Mouse (Mus musculus) right cerebral cortex, adult 2 months (tissue): ENCODE results near the gene Trpm1.

ENCODE experiments used
- DNase-seq, 2 experiments: peaks; one replicate each; pipeline ENCODE4 v3.0.0; 2021 to 2022; ENCODE audit warnings: low spot score in 2 of 2

The Trpm1 gene

DNA sequence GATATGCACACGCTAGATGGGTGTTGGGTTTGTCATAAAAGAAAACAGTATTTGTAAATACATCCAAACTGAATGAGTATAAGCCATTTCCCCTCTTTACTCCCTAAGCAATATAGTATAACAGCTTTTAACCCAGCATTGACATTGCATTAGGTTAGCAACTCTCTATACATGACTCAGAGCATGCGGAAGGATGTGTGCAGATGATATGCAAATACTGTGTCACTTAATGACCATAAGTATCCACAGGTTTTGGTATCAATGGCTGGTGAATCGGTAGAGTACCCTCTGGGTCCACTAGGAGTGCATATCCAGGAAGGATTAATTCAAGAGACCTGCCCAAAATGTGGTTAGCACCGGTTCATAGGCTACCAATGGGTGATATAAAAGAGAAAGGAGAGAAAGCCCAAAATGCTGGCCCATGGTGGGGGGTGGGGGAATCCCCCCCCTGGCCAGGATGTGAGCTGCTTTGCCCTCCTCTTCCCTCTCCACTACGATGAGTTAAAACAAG is 80.7 kb downstream of the Trpm1 start:
- DNase-seq: no peak

DNA sequence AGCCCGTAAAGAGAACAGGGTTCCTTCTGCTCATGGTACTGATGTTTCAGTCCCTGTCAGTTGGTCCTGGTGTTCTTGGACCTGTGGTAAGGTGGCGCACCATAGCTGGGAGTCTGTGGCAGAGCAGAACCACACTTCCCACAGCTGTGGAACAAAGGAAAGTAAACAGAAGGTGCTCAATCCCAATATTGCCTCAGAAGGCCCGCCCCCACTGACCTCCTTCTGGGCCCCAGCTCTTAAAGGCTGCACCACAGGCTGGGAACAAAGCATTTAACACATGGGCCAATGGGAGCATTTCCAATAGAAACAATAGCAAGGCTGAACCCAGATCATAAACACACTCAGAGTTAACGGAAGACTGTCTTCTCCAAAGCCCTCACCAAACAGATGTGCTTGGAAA is 82.9 kb downstream of the Trpm1 start:
- DNase-seq: no peak

DNA sequence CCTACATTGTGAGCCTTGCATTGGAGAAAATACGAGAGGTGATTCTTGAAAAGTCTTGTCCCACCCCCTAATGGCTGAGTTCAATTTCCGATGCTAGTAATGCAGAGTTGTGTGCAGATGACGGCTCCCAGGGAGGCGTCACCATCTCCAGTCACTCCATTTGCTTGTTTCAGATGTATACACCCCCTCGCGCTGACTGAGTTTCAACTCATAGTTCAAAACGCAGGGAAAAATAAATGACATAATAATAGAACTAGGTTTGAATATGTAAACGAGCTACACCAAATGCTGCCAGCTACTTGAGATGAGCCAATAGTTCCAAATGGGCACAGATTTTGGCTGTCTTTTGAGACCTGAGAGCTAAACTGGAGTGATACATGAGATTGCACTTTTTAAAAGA is 84.1 kb downstream of the Trpm1 start:
- no peak for DNase-seq

DNA sequence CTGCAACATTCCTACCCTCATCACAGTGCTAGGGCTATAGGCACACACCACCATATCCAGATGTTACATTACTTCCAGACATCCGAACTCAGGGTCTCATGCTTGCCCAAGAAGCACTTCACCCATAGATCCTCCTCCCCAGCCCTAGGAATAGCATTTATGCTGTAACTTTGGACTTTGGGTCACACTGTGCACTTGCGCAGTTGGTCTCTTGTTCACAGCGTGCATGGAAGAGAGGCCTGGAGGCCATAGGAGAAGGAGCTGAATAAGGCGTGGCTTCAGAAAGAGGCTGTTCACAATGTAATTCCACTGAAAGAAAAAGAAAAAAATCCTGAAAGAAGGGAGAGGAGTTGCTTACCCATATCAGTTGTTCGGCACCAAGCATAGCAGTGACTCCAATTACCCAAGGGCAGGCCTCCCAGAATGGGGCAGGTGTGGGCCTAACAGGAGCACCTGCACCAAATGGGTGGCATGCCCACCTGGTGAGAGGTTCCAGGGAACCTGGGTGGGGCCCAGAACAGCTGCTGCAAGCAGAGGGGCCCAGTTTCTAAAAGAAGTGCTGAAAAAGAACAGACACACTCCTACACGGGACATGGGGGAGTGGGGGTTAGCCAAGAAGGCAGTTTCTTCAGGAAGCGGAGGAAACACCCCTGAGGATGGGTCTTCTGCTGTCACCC is 84.9 kb downstream of the Trpm1 start:
- DNase-seq: no peak

DNA sequence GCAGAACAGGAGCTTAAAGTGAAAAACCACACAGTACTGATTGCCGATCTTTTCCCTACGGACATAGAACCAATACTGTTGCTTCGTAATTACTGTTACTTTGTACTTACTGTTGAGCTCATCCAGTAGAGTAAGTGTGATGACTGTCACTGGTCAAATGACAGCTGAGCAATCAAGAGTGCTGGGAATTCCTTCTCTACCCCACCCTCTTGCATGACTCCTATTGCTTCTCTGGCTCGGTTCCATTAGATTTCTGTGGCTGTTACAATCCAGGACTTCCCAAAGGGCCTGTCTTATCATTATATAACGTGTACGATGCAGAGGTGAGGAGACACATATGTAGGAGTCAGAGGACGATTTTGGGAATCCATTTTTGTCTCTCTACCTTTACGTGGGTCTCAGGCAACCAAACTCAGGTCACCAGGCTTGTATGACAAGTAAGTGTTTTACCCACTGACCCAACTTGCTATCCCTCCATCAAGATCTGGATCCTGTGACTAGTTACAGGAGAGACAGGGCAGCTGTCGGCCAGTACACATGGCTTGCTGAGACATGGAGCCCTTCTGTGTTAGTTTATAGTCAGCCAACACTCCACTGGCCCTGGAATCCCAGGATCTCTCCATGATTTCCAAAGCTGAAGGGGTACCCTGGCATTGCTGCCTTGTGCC is 85.6 kb downstream of the Trpm1 start:
- DNase-seq: no peak

DNA sequence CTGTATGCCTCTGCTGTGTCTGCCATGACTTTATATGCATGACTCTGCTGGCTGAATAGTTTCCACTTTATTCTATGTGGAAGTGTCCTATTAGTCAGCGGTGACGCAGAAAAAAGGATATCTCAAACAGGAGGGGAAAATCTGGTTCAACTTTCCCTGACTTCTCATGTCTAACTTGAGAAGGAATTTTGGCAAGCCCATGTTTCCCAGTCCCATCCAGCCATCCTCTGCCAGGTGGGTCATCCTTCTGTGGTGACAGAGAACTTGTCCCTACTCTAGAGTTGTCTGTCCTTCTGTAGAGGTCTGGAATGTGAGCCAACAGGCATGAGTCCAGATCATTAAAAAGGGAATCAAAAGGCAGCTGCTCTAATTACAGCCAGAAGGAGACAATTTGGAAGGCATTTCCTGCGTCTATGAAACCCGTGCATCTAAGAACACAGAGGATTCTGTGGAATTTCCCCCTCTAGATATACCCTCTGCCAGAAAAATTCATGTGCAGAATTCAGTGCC is 86.2 kb downstream of the Trpm1 start:
- DNase-seq: no peak

DNA sequence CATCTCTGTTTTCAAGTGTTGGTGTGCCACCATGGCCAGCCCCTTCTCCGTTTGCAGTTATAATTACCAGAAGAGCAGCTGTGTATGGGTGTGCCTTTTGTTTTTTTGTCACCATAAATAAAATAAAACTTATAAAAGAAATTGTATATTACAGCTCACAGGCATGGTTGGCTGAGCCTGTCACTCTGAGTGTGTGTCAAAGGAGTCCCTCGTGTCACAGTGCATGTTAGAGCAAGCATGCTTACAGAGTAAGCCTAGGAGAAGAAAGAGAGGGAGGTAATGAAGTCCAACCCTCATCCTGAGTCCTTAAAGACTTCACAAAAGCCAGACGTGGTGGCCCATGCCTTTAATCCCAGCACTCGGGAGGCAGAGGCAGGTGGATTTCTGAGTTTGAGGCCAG is 88.8 kb downstream of the Trpm1 start:
- no peak for DNase-seq

DNA sequence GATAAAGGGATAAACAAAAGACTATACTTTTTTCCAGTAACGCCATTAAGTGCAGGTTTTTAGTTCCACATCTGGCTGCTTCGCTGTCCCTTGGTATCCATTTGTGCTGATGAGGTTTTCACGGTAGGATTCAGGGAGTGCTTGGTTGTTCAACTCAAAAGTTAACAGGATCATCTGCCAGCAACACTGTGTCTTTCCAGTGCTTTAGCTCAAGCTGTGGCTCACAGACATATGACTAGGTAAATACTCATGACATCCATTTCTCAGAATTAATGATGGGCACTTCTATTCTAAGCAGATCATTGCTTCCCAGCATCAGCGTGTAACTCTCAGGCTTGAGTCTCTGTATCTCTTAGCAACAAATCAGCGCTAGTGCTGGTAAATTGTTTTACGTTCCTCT is 90.7 kb downstream of the Trpm1 start:
- DNase-seq: no peak

DNA sequence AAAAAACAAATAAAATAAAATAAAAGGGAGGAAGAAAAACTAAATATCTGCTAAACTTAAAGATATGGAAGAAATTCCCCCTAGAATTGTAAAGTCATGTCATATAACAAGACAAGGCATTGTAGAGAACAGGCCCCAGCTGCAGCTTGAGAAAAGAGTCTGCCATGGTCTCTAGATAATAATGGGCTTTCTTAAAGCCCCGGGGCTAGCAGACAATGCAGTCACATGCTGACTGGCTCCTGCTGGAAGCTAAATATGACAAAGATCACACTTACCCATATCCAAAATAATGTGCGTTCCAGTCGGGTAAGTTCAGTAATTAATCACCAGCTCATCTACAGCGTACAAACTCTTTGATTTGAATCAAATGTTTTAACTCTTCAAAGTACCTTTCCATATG is 93.1 kb downstream of the Trpm1 start:
- no peak for DNase-seq

DNA sequence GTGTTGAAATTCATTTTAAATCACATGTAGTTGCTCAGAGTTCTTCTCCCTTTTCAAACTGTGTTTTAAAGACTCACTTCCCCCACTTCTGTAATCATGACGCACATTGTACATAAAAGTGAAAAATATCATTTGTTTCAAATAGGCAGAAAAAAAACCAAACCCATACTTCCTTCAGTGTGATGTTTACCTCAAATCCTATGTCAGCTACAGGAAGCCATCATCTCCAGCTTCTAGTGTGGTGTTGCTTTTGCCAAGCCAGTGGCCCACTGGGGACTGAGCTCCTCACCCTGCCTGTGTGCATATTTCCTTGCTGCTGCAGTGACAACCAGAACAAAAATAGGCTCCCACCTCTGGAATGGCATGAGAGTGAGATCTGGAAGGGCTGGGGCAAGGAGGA is 94.7 kb downstream of the Trpm1 start:
- DNase-seq: no peak

DNA sequence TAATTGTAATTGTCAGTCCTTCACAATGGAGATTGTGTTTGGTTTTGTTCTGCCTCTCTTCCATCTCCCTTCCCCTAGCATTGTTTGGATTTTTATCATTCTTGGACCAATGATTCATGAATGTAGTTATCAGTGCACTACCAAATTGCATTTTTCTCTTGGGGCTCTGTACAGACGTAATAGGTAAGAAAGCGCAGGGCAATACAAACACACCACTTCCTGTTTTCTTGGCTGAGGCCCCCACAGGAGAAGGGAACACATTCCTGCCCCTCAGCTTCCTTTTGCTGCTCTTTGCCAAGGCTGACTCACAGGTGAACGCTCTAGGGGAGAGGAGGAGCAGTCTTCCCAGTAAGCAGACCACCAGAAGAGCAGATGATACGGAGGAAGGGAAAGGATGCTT is 96.1 kb downstream of the Trpm1 start:
- DNase-seq: no peak

DNA sequence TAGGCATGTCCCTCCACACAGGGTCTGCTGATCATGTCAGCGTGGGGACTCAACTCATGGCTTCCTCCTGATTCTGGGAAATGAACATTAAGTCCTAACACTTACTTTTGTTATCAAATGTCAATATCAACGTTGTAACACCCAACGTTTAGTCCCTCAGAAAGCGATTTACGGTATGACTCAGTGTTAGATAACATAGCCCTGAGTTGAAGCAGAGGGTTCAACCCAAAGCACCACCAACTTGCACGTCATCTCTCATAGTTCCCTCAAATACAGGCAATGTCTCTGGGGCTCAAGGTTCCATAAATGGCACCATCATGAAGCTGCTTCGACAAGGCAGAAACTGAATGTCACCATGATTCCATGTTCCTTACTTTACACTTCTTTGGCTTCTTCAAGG is 96.8 kb downstream of the Trpm1 start:
- DNase-seq: no peak

DNA sequence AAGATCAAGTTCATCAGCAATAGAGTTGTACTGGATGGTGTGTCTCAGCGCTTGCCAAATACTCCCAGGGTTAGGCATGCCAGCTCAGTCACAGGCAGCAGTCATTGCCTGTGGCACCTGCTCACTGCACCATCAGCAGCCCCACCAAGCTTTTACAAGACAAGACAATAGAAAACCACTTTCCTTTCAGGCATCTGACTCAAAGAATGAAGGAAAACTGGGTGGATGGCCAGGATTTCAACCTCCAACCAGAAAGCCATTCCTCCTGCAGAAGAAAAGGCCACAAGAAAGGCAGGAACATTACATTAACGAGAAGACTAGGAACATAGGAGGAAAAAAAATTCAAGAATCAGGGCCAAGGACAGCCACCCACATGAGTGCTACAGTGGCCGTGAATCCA is 100.1 kb downstream of the Trpm1 start:
- DNase-seq: no peak

DNA sequence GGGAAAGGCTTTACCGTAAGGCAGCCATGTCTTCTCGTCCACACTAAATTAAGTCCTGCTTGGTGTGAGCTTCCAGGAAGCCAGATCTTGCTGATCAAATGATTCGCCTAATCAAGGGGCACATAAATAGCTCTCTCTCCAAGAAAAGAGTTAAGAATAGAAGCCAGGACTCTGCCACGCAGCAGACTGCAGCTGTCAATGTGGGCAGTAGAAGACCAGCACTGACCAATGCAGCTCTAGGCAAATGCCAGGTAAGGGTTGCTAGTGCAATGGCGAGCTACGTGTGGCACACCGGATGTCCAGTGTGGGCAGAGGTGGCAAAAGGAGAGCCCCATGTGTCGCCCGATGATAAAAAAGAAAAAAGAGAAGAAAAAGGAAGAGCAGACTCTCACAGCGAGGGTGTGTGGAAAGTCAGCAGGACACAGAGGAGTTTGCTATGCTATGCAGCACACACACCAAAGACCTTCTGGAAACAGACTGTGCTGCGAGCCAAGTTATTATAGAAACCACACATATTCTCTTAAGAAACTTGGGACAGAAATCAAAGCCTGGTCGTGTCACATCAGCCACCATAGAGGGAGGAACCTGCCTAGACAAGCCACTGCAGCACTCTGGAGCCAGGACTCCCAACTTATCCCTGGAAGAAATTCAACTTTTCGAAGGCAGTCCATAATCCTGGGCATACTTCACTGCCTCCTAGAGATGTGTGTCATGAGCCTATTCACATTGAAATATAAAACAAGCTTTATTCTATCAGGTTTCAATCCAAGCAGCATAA is 112.1 kb downstream of the Trpm1 start:
- no peak for DNase-seq

DNA sequence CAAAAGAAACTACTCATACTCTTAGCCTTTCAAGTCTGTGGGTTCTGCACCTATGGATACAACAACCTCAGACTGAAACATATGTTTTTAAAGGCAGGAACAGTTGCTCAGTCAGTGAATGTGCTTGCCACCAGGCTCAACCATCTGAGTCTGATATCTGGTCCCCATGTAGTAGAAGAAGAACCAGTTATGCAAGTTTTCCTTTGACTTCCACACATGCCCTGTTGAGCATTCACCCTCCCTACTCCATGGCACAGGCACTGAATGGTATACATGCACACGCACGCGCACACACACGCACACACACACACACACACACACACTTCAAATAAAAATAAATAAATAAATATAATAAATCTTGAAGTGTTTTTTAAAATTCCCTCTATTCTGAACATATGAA is 113.0 kb downstream of the Trpm1 start:
- no peak for DNase-seq

DNA sequence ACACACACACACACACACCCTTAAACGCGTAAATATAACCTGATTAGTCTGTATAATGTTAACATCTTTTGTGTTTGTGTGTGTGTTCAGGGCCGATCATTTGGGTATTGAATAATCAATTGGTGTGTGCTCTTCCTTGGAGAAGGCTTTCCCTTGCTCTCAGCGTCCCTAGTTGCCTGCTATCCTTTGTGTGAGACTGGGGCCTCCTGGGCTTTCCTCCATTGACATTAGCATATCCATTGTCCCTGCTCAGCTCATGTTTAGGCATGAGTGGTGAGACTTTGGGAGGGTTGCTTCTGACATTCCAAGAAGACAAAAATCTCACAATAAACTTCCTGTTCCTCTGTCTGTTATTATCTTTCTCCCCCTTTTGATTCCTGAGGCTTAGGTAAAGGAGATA is 118.3 kb downstream of the Trpm1 start:
- DNase-seq: no peak

DNA sequence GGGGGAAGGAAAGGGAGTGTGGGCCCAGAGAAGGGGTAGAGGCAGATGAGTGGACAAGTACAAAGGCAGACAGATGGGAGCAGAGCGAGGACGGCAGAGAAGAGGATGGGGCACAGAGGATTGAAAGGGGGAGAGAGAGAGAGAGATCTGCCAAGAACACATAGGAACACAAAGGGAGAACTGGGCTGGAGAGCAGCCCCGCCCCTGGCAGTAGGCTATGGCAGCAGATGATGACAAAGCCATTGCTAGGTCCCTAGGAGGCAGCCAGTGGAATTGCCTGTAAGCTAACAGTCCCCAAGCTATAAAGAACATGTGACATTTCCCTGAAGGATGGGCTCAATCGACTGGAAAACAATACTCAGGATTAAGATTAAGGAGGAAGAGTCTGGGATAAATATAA is 121.9 kb downstream of the Trpm1 start:
- no peak for DNase-seq

DNA sequence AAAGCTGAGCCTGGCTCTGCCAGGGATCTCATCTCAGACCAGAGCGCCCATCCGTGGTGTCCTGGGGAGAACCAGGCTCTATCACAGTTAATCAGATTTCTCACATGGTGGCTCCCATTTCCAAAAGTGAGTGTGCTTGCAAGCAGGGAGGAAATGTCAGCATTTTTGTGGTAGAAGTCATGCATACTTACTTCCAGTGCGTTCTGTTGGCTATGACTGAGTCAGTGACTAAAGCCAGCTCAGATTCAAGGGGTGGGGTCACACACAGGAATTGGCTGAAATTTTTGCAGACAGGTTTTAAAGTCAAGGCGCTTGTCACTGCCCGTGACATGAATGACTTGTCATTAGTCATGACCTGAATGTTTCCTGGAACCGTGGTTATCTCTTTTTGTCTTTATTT is 123.3 kb downstream of the Trpm1 start:
- no peak for DNase-seq

DNA sequence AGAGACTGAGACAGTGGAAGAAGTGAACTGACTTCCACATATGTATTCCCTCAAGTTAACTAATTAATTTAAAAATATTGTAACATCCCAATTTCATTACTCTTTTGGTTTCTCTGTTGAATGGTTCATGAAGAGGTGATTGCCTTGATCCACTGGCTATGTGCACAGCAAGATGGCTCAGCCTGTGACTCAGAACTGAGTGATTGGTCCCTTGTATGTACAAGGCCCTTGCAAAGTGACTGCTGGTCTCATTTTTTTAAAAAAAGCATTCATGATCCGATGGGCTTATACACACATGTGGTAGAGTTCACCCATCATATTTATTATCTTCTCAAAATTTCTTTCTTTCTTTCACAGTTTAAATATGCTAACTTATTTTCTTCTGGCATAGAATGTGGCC is 124.9 kb downstream of the Trpm1 start:
- no peak for DNase-seq

DNA sequence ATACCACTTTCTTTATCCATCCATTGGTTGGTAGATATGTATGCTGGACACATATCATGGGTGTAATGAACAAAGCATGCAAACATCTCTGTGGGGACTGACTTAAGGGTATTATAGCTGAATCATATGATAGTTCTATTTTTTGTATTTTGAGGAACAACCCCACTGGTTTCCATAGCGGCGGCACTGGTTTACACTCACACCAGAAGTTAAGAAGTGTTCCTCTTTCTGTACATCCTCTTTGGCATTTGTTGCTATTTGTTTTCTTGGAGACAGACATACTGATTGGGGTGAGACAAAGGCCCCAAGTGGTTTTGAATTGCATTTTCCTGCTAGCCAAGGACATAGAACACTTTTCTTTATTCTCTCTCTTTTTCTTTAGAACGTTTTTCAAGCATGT is 125.9 kb downstream of the Trpm1 start:
- DNase-seq: no peak

DNA sequence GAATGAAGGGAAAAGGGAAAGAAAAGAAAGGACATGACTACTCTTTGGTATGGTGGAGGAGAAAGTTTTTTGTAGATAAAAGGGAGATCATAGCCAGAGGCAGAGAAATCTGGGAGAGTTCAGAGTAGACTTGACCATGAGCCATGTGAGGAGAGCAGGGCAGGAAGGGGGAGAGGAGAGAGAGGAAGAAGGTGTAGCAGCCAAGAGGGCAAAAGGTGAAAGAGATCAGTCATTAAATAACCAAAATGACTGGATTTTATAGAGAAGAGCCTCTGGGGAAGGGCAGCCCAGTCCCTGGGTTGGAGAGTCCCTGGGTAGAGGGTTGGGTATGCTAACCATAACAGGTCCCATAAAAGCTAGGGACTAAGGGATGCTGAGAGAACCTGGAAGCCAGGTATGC is 132.9 kb downstream of the Trpm1 start:
- DNase-seq: no peak

DNA sequence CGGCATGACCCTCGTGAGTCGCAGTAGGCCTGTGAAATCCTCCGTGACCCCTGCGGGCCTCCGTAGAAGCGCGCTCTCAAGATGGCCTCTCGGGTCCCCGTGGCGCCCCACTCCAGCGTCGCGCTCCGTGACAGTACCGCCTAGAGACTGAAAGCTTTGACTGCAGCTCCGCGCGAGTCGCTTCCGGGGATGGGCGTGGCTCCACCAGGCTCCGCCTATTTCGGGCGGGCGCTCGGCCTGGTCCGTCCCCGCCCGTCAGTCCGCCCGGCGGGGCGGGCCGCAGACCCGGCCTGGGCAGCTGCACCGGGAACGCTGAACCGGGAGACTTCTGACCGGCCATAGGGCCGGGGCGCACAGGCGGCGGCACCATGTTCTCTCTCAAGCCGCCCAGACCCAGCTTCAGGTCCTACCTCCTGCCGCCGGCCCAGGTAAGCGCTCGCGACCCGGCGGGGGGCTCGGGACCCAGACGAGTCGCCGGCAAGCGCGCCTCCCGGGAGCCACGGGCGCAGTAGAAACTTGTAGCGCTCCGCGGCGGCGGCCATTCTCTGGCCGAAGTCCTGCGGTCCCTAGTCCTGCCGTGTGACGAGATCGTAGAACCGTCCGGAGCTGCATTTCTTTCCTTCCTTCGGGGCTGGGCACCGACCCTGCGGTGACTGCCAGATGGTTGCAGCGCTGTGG is 133.9 kb downstream of the Trpm1 start, which contains the start of gene Mtmr10:
Gene Mtmr10 (plus strand): TSS at position 240 of the 678 bp plus-strand sequence.
- peak; percentile 98 to 99 for DNase-seq
